Mouse (Mus musculus): Measurements from ENCODE around the gene Ccl2. TPM values are rescaled to one million over a fixed set of nuclear protein-coding genes. Genes with fewer than 3 reads are reported as not detected.
A peak's percentile ranks its signal among the peaks of the same experiment; 100 is the strongest.

The Ccl2 gene
- not detected for total RNA-seq (2021)

- peak in 1 of 2 experiments; percentile 20 for DNase-seq (ENCODE audit: extremely low spot score in 1 of 2, low spot score in 1 of 2)
Observed at GRCm38 (mm10) chr11:82035356-82035755, at the start of gene Ccl2. TSS of gene Ccl2 (plus strand) at chr11:82035571.

- peak; percentile 82 to 83 for DNase-seq (ENCODE audit: extremely low spot score in 1 of 2, low spot score in 1 of 2)
Observed at GRCm38 (mm10) chr11:81996172-81996841, 39.1 kb upstream of the Ccl2 start.

- DNase-seq (ENCODE audit: extremely low spot score in 1 of 2, low spot score in 1 of 2), result no peak
Observed at GRCm38 (mm10) chr11:81997085-81997484, 38.3 kb upstream of the Ccl2 start.

GRCm38 (mm10) chr11:81998646-81999045 is 36.7 kb upstream of the Ccl2 start:
- no peak for DNase-seq (ENCODE audit: extremely low spot score in 1 of 2, low spot score in 1 of 2)

GRCm38 (mm10) chr11:81999469-81999868 is 35.9 kb upstream of the Ccl2 start:
- no peak for DNase-seq (ENCODE audit: extremely low spot score in 1 of 2, low spot score in 1 of 2)

GRCm38 (mm10) chr11:82000581-82000980 is 34.8 kb upstream of the Ccl2 start:
- no peak for DNase-seq (ENCODE audit: extremely low spot score in 1 of 2, low spot score in 1 of 2)

- DNase-seq (ENCODE audit: extremely low spot score in 1 of 2, low spot score in 1 of 2), result no peak
Observed at GRCm38 (mm10) chr11:82004810-82005209, 30.6 kb upstream of the Ccl2 start.

- no peak for DNase-seq (ENCODE audit: extremely low spot score in 1 of 2, low spot score in 1 of 2)
Observed at GRCm38 (mm10) chr11:82006796-82007423, 28.5 kb upstream of the Ccl2 start.

GRCm38 (mm10) chr11:82010115-82010514 is 25.3 kb upstream of the Ccl2 start:
- DNase-seq (ENCODE audit: extremely low spot score in 1 of 2, low spot score in 1 of 2), result no peak

- no peak for DNase-seq (ENCODE audit: extremely low spot score in 1 of 2, low spot score in 1 of 2)
Observed at GRCm38 (mm10) chr11:82011411-82012193, 23.8 kb upstream of the Ccl2 start.

- no peak for DNase-seq (ENCODE audit: extremely low spot score in 1 of 2, low spot score in 1 of 2)
Observed at GRCm38 (mm10) chr11:82013756-82014155, 21.6 kb upstream of the Ccl2 start.

- no peak for DNase-seq (ENCODE audit: extremely low spot score in 1 of 2, low spot score in 1 of 2)
Observed at GRCm38 (mm10) chr11:82015066-82015465, 20.3 kb upstream of the Ccl2 start.

- no peak for DNase-seq (ENCODE audit: extremely low spot score in 1 of 2, low spot score in 1 of 2)
Observed at GRCm38 (mm10) chr11:82016181-82016780, 19.1 kb upstream of the Ccl2 start.

GRCm38 (mm10) chr11:82019389-82019788 is 16.0 kb upstream of the Ccl2 start:
- DNase-seq (ENCODE audit: extremely low spot score in 1 of 2, low spot score in 1 of 2), result no peak

- DNase-seq (ENCODE audit: extremely low spot score in 1 of 2, low spot score in 1 of 2), result no peak
Observed at GRCm38 (mm10) chr11:82019793-82020192, 15.6 kb upstream of the Ccl2 start.

- DNase-seq (ENCODE audit: extremely low spot score in 1 of 2, low spot score in 1 of 2), result no peak
Observed at GRCm38 (mm10) chr11:82021406-82021805, 14.0 kb upstream of the Ccl2 start.

- DNase-seq (ENCODE audit: extremely low spot score in 1 of 2, low spot score in 1 of 2), result no peak
Observed at GRCm38 (mm10) chr11:82022504-82023056, 12.8 kb upstream of the Ccl2 start.

GRCm38 (mm10) chr11:82023769-82024168 is 11.6 kb upstream of the Ccl2 start:
- no peak for DNase-seq (ENCODE audit: extremely low spot score in 1 of 2, low spot score in 1 of 2)

GRCm38 (mm10) chr11:82030171-82030570 is 5.2 kb upstream of the Ccl2 start:
- DNase-seq (ENCODE audit: extremely low spot score in 1 of 2, low spot score in 1 of 2), result no peak

- no peak for DNase-seq (ENCODE audit: extremely low spot score in 1 of 2, low spot score in 1 of 2)
Observed at GRCm38 (mm10) chr11:82032136-82032535, 3.2 kb upstream of the Ccl2 start.
